Mouse (Mus musculus): ENCODE measurements around the gene Rxfp4.

DNA sequence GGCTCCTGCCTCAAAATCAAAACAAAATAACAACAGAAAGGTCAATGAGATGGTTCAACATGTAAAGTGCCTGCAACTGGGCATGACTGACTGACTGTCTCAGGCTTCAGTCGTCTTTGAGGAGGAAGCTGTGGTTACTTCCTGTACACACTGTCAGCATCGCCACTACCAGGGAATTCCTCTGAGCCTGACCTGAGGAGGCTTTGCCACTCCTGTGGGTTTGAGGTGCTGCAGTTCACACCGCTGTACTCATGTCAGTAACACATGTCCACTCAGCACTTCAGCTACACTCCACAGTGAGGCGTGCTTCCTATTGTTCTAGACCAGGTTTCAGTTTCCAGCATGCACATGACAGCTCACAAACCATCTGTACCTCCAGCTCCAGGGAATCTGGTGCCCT lies 11.2 kb upstream of the Rxfp4 start:
- TF ChIP-seq CTCF (IDR thresholded peaks at IDR 0.05; ENCODE audit: borderline replicate concordance, insufficient read depth, low read length), result no peak
- TF ChIP-seq POLR2A (IDR thresholded peaks at IDR 0.05; ENCODE audit: low read depth, low read length), result no peak

All from embryonic fibroblast, embryonic 13.5 days (primary cell).